Mouse (Mus musculus) large intestine, adult 2 months (tissue): ENCODE measurements at regions not wholly inside any gene's neighbourhood (a gene's known extent, or its start where the extent isn't known, plus 50 kb on each side); places are given as distances from the start of the nearest gene placed in this dataset.

Experiments
- DNase-seq: peaks from one replicate; pipeline ENCODE4 v3.0.0-alpha.2; 2012; ENCODE audit warnings: low read depth, low spot score
- WGBS: fragments of 180-500 bp; shearing (Covaris S2); methylation state at CpG from one replicate; pipeline ENCODE4 v1.1.7; 2018; 5-methylcytosine and 5-hydroxymethylcytosine counted together

DNA sequence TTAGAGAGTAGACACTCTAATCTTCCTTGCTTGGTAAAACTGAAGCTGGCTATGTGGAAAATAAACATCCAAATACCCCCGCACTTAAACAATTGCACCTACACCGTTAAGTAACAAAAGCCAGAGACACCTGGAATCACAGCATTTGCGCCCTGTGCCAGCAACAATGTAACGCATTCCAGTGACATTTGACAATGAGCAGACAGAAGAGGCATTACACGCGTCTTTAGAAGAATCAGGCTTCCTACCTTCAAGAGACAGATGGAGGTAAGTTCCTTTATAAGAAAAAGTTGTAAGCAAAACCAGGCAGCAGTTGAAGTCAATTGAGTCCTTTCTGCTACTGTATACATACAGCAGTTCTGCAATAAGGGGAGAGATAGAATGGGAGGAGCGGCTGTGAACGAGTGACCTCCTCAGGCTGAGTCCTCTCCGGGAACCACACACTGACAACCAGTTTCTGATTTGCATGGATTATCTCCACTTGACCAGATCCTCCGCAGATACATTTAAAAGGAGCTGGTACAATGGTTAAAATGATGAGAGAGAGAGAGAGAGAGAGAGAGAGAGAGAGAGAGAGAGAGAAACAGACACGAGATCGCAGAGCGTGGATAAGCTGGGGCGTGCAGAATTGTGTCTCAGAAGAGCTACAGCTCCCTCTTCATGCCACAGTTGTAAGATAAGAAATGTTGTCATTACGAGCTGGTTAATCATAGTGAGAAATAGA, 454.7 kb upstream of the Adgrl2 start:
- DNase-seq = no peak
- WGBS = 7% methylated on average over 15 of the region's 15 CpGs

DNA sequence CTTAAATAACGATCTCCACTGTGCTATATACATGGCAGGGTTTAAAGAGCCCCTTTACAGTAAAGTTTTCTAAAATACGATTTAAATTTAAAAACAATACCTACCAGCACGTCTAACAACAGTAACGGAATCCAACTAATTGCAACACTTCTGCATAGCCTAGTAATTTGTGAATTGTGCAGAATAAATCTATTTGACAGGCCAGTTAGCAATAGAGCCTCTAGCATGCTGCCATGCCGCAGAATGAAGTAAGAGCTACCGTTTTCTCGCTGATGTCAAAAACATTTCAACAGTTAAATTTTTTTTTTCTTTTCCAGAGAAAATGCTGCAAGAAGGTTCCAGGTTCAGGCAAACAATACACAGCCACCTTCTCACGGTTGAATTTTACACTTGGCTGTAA, 454.0 kb upstream of the Adgrl2 start:
- DNase-seq = no peak

DNA sequence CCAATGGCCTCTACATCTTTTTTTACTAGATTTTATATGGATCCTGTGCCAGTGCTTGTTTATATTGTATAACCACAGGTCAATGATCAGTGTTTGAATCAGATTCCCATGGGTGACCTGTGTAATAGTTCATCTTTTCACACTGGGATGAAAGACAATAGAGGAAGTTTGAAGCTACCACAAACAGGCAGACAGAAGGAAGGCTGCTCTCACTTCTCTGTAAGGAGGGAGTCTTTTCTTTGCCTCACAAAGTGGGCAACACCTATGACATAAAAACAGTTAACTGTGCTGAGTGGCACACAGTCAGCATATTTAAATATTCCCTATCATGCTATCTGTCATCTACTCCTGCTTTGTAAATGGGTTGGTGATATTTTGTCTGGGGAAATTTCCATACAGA, 450.9 kb upstream of the Adgrl2 start:
- DNase-seq = no peak

More for the DNA sequence above, 454.0 kb upstream of the Adgrl2 start:
- whole genome bisulfite sequencing = 71% methylated on average over 8 of the region's 8 CpGs

DNA sequence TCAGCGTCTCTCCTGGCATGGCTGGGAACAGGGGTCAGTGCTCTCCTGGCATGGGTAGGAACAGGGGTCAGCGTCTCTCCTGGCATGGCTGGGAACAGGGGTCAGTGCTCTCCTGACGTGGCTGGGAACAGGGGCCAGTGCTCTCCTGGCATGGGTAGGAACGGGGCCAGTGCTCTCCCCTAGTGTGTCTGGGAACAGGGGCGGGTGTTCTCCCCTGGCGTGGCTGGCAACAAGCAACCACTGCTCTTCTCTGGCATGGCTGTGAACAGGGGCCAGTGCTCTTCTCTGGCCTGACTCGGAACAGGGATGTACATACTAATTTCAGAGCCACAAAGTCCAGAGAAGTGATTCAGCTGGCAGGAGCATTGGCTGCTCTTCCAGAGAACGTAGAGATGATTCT, 447.4 kb upstream of the Adgrl2 start:
- 84% methylated on average over 8 of the region's 8 CpGs for WGBS
- DNase-seq = no peak

DNA sequence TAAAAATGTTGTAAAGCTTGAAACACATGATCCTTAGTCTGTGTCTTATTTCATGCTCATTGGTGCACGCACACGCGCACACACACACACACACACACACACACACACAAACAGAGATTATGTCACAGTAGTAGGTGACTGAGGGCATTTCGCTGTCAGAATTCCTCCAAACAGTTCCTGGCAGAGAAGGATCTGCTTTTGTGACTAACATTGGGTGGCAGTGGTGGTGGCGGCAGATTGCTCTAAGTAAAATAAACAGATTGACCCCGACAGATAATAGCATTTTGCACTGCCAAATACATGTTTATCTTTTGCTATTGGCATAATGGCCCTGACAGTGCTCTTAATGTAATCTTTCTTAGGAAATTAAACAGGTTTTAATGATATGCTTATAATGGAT, 446.6 kb upstream of the Adgrl2 start:
- no peak for DNase-seq
- WGBS = 82% methylated on average over 6 of the region's 6 CpGs

DNA sequence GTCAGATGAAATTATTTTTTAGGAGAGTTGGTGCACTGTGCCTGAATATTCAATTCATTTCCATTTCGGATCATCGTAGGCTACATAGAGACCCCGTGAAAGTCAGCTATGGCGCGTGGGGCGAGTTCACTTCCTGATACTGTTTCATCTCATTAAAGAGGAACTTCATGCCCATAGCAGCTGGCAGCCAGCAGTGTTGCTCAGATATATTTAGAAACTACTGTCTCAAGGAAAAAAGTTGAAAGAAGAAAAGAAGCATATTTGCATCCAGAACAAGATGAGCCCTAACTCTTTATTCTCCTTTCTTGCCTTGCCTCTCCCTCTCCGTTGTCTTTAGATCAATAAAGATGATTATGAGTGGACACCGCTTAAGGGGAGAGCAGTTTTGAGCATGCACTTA, 446.1 kb upstream of the Adgrl2 start:
- 73% methylated on average over 8 of the region's 8 CpGs for WGBS
- DNase-seq = no peak

DNA sequence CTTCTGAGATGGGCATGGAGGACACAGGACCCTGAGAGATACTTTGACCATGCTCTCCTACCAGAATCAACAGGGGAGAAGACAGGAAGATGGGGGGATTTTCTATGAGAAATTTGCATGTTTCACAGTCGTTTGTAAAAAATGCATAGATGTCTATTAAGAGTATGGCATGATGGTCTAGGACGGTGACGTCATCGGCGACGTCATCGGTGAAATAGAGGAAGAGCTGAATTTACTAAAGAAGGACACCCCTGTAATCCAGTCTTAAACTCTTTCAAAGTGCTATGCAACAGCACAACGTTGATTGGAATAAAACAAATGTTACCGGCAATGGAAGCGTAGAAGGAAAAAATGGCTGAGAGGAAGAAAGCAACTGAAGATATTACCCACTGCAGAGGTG, 441.4 kb upstream of the Adgrl2 start:
- 93% methylated on average over 10 of the region's 10 CpGs for WGBS
- no peak for DNase-seq

DNA sequence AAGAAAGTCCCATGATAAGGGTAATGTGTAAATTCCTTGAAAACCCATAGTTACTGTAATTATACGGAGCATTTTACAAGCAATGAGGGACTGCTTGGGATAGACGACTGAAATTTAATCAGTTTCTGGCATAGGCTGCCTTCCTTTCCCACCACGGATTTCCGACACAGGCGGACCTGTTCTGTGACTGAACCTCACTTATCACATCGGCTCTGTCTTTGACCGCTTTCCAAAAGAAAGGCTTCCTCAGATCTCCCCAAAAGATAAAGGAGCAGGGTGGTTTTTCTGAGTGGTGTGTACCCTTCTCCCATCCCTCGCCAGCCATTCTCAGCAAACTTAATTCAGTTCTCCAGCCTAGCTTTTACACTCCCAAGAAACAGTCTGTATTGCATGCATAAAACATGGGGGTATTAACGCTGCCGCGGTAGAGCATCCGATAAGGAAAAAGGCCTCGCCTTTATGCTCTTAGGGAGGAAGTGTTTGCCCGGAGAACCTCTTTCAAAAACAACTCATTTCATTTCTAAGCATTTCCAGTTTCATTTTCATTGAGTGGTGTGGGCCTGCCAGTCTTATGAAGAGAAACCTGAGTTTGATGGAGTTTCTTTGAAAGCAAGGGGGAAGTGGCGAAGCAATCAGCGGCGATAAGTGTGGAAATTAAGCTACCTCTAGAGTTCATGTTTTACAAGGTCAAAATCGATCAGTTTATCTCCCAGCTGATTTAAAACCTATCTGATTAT, 435.8 kb upstream of the Adgrl2 start:
- DNase-seq = no peak
- WGBS = 72% methylated on average over 18 of the region's 18 CpGs

DNA sequence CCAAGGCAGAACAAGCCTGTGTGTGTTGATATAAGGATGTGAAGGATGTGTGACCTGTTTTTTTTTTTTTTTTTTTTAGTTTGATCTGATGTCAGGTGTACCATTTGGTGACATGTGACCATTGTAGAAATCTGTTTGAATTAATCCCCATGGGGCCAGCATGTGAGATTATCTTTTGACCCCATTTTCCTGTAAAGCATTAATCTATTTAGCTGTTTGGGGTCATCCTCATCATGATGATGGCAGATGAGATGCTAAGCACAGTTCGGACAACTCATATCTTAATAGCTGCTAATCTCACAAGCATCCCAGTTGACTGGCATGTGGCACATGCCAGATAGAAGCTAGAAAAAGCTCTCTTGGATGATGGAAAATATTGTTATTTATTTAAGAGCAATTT, 434.0 kb upstream of the Adgrl2 start:
- 89% methylated on average over 1 of the region's 1 CpGs for WGBS
- no peak for DNase-seq

DNA sequence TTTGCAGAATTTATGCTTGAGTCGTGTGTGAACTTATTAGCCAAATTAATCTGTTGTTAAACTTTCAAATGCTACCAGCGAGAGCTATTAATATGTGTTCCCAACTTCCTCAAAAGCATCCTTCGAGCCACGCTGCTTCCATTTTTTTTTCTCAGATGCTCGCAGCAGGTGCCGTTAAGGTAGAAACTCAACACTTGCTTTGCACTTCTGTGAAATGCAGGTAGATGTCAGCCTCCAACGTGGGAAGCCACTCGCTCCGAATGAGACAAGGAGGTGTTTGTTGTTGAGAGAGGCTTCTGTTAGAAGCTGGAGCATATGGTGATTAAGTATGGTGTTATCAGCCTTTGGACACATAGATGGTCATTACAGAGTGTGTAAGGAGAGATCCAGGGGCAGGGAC, 433.1 kb upstream of the Adgrl2 start:
- 61% methylated on average over 9 of the region's 9 CpGs for WGBS
- no peak for DNase-seq

DNA sequence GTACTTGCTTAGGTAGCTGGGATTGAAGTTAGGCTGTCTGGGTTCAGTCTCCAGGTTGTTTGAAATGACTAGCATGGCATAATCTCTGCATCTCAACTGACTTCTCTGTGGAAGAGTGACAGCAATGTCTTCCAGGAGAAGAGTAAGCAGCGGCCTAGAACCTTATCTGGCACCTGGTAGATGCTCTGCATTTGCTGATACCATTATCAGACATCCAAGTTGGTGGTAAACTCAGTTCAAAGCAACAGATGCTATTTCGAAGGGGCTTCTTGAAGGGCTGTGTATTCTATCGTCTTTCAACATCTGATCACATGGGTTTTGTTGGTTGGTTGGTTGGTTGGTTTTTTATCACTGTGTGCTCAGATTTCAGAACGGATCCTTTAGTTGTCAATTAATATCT, 424.7 kb upstream of the Adgrl2 start:
- DNase-seq = no peak
- 88% methylated on average over 4 of the region's 4 CpGs for WGBS

DNA sequence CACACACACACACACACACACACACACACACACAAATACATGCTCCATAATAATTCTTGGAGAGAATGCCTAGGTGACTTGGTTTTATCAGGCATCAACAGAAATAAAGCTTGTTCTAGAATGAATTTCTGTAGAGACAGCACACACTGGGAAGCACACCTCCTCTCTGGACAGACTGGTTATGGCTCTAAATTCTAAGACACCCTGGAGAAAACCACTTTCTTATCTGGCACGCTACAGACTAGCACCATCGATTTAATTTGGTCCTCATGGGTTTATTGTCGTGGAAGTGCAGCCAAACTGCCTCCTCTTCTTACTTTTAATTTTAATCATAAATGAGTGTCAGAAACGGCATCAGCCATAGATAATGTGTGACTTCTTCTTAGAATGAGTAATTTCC, 422.8 kb upstream of the Adgrl2 start:
- no peak for DNase-seq
- 81% methylated on average over 4 of the region's 4 CpGs for WGBS

DNA sequence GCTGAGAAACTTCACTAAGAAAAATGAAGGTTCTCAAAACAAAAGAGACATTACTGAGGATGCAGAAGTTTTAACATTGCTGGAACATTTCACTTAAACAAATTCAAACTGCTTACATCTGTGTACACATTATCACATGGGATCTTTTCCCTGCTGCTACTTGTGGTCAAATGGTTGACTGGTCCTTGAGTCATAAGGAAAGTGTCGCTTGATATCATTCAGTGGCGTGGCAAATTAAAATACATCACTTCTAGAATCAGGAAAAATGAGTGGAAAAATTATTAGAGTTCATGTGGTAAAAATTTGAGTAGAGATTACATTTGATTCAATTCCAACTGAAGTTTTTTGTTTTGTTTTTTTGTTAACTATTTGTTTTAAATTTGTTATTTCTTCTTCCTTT, 420.2 kb upstream of the Adgrl2 start:
- no peak for DNase-seq
- WGBS = 86% methylated on average over 2 of the region's 2 CpGs

DNA sequence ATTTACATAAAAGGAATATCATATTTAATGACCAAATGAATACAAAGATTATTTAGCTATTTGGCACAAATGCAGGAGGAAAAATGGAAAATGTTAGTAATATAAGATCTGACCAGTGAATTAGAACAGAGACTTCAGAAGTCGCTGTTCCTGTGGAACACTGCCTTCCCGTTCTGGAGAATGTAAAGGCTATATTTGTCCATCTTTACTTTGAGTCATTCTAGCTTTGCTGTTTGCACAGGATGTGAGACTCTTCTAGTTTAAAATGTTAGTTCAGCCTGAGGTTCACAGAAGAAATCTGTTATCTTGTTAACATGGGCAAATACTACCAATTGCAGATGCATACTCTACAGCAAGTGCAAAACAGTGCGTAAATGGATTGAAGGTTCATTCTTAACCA, 418.5 kb upstream of the Adgrl2 start:
- DNase-seq = no peak
- WGBS = 64% methylated on average over 3 of the region's 3 CpGs

DNA sequence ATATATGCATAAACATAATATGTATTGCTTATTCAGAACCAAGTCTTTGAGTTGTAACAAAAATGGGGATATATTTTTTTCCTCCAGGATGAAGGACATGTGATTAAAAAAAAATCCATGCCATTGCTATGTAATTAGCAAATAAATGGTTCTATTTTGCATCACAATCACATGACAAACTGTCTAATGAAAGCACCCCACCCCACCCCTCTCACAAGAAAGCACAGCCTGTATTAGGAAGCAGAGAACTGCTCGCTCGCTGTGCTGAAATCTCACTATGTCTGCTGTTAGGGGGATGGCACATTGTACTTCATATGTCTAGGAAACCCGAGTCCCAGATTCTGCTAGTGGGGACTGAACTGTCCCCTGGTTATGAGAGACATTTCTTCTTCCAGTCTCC, 415.5 kb upstream of the Adgrl2 start:
- 83% methylated on average over 3 of the region's 3 CpGs for WGBS
- DNase-seq = no peak

DNA sequence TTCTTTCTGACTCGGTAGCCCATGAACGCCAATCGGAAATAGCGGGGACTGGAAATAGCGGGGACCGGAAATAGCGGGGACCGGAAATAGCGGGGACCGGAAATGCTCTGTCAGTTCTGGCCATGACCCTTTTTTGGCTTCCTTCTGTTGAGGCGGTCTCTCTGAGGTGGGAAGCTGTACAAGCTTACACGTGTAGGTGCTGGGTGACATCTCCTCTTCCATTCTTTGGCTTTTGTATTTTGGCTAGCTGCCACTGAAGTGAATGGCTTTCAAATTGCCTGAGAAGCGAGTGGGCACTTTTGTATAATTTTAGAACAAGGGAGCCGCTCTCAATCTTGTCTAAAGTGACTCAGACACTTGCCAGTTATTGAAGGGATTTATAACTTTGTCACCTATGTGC, 414.3 kb upstream of the Adgrl2 start:
- DNase-seq = no peak
- WGBS = 88% methylated on average over 14 of the region's 14 CpGs

DNA sequence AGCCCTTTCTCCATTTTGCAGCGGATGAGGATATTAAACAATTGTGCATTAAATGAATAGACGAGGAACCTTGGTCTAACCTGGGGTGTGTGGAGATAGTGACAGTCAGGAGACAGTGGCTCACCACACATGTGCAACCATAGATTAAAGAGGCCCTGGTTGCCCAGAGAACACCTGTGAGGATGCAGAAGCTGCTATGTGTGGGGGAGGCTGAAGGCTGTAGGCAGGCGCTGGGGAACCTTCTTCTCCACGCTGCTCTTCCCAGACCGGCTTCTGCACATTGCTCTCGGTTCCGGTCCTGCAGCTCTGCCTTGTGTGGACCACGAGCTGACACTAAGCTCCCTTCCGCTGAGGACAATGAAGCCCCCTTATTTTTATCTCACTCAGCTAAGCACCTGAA, 412.1 kb upstream of the Adgrl2 start:
- WGBS = 78% methylated on average over 9 of the region's 9 CpGs

DNA sequence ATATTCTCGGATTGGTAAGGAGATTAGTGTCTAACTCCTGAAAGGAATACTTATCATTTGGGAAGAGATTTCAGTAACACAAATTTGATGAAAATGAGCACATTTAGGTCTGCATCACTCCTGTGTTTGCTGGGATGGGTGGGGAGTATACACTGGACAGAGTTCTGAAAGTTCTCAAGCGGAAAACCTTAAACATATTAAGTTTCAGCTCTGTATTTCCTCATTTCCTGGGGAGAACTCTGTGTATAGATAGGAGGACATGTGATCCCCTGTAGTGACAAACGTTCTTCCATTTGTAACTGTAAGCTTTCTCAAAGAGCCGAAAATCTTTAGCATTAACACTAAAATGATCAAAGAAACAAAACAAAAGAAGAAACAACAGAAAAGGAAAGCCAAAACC, 404.7 kb upstream of the Adgrl2 start:
- DNase-seq = no peak
- 48% methylated on average over 4 of the region's 4 CpGs for WGBS

More for the DNA sequence above, 412.1 kb upstream of the Adgrl2 start:
- no peak for DNase-seq

DNA sequence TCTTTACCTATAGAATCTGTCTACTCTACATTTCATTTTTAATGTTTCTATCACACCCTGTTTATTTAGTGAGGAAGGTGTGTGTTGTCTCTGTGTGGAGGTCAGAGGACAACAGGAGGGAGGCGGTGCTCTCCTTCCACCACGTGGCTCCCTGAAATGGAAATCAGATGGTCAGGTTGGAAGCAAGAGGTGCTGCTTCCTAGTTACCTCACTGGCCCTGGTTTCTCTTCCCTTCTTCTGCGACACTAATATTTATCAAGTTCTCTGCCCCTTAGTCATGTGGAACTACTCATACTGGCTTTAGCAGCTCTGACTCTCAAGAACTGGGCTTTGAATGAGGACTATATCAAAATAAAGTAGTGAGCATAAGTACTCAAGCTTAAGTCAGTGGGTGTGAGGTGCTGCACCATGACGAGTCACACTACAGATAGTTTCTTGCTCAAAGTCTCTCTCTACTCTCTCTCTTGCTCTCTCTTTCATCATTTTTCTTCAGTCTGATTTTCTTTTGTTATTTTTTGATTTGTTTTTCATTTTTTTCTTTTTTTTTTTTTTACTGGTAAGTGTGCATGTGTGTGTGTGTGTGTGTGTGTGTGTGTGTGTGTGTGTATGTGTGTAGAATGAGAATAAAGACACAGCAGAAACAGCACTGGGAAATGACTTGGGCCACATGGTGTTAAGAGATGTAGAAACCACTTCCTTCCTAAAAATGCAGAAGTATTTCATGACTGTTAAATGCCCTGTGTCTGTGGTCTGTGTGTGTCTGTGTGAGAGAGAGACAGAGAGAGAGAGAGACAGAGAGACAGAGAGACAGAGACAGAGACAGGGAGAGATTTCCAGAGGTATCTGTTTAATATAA, 403.2 kb upstream of the Adgrl2 start:
- 58% methylated on average over 4 of the region's 4 CpGs for WGBS
- no peak for DNase-seq

DNA sequence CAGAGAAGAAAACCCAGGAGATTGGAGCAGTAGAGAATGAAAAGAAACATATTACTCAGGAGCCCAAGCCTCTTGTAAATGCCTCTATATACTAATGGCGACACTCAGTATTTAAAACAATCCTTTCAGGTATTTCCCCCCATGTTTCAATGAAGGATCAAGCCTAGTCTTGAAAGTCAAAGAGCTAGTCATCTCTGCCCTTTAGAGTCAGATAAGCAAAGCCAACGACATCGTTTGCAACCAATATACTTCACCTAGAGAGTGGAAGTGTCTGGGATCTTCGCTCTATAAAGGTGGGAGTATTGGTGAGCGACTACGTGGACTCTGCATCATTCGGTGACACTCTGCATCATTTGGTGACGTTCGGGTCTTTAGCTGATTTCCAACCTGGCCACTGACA, 401.8 kb upstream of the Adgrl2 start:
- 91% methylated on average over 9 of the region's 9 CpGs for WGBS
- DNase-seq = no peak

DNA sequence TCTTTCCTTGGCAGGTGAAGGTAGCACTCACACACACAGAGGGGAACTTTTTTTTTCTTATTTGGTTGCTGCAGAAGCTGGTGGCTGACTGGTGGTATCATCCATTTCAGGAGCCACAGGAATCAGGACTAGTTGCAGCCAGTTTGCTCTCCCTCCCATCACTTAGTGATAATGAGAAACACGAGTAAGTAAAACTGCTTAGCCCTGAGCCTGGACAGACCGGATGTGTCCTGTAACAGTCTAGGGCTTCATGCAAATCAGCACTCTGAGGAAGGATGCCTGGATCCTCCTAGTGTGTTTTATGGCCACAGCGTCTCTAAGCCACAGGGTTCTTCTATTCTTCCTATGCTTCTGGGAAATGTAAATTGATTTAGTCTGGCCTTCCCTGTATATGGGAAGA, 397.2 kb upstream of the Adgrl2 start:
- 33% methylated on average over 3 of the region's 3 CpGs for WGBS
- no peak for DNase-seq
